Mouse (Mus musculus) bone marrow macrophage, adult 2 months (primary cell): ENCODE measurements around the gene Adora3.

ENCODE experiments used
- CTCF ChIP-seq: IDR thresholded peaks from 2 replicates; pipeline ENCODE4 v1.5.1; 2012; ENCODE audit warnings: low read depth, mild to moderate bottlenecking, low read length, moderate library complexity
- POLR2A ChIP-seq: IDR thresholded peaks from 2 replicates; pipeline ENCODE4 v1.6.1; 2012; ENCODE audit warnings: mild to moderate bottlenecking, low read depth, low read length, borderline replicate concordance

DNA sequence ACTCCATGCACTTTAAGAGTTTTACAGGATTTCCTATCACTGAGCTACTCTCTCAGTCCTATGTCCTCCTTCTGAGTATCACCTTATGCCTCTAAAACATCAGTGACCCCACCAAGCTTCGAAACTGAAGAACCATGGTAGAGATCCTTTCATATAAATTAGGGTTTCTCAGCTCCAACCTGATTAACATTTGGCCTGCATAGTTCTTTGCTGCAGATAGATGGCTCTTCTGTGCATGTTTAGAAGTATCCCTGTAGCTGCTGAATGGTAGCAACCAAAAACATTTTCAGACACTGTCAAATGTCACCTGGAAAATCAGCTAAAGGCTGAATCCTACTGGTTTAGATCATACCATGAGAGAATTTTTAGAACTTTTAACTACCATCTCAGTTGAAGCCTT is 86.6 kb downstream of the Adora3 start:
- TF ChIP-seq CTCF (no peak), POLR2A (no peak)
